Mouse (Mus musculus) stomach, embryonic 16.5 days (tissue): Measurements from ENCODE around the gene Prkch. TPM values are rescaled to one million over a fixed set of nuclear protein-coding genes. Genes with fewer than 3 reads are reported as not detected.

Experiments used
- ATAC-seq: fragments of 200-750 bp; cut with Nextera tagmentation; 2 replicates; pipeline ENCODE4 v1.8.0; 2017; ENCODE audit warnings: moderate number of reproducible peaks, moderate TSS enrichment; ENCODE audit not compliant: insufficient read depth, low FRiP score
- H3K27ac ChIP-seq: fragments of 300-500 bp; sonication (generic); 2 replicates; pipeline ENCODE4 v1.5.1; 2014; ENCODE audit warnings: low read length
- H3K27me3 ChIP-seq: fragments of 300-500 bp; sonication (generic); 2 replicates; pipeline ENCODE4 v1.6.1; 2014; ENCODE audit warnings: low read length, control low read depth, mixed read lengths; ENCODE audit not compliant: control insufficient read depth, insufficient read depth
- H3K36me3 ChIP-seq: fragments of 300-500 bp; sonication (generic); 2 replicates; pipeline ENCODE4 v1.6.1; 2014; ENCODE audit warnings: low read length; ENCODE audit not compliant: control insufficient read depth, insufficient read depth
- H3K4me1 ChIP-seq: fragments of 300-500 bp; sonication (generic); 2 replicates; pipeline ENCODE4 v1.6.1; 2014; ENCODE audit warnings: low read length, control low read depth, mixed read lengths; ENCODE audit not compliant: control insufficient read depth, insufficient read depth
- H3K4me2 ChIP-seq: fragments of 300-500 bp; sonication (generic); 2 replicates; pipeline ENCODE4 v1.6.1; 2014; ENCODE audit warnings: low read depth, low read length, mixed read lengths
- H3K4me3 ChIP-seq: fragments of 300-500 bp; sonication (generic); replicated peaks from 2 replicates; pipeline ENCODE4 v1.5.1; 2014; ENCODE audit warnings: mild to moderate bottlenecking, low read length
- H3K9ac ChIP-seq: fragments of 300-500 bp; sonication (generic); 2 replicates; pipeline ENCODE4 v1.6.1; 2014; ENCODE audit warnings: low read length
- H3K9me3 ChIP-seq: fragments of 300-500 bp; sonication (generic); replicated peaks from 2 replicates; pipeline ENCODE4 v1.6.1; 2016; ENCODE audit warnings: low read length, control low read depth; ENCODE audit not compliant: control insufficient read depth
- WGBS: fragments of 180-500 bp; shearing (Covaris S2); extraction: QIAGEN DNeasy Blood & Tissue Kit; methylation state at CpG from one replicate; pipeline ENCODE4 v1.1.7; 2014; 5-methylcytosine and 5-hydroxymethylcytosine counted together
- polyA plus RNA-seq: library from polyadenylated mRNA; unstranded; fragments of >200 nt; fragmentation: Nextera tagmentation; extraction: Ambion mirVana; gene quantifications from 2 replicates; pipeline ENCODE4 v1.2.1, GENCODE M21; 2015

Prkch gene
- polyA plus RNA-seq, 1 experiment from 2014 or later, result 9.8 TPM

GRCm38 (mm10) chr12:73790571-73791108 is 206.0 kb downstream of the Prkch start:
- peak; percentile 34; the same call in 1 of the 2 replicates for ATAC-seq
- 42% methylated on average over 5 of the region's 5 CpGs for WGBS
- H3K4me2 ChIP-seq, result no peak overlapping the region

GRCm38 (mm10) chr12:73793216-73793615 is 208.6 kb downstream of the Prkch start:
- Histone ChIP-seq H3K9me3 (no peaks in the 10 kb centered on the region), H3K9ac (no peak overlapping the region), H3K27ac (no peak overlapping the region), H3K36me3 (no peaks in the 10 kb centered on the region), H3K4me1 (peaks cover 11% of the 10 kb centered on the region), H3K4me2 (no peak overlapping the region), H3K27me3 (no peaks in the 10 kb centered on the region), H3K4me3 (no peak overlapping the region)
- no peak for ATAC-seq
- WGBS, result 53% methylated on average over 13 of the region's 13 CpGs

More at GRCm38 (mm10) chr12:73790571-73791108, 206.0 kb downstream of the Prkch start:
- no peaks in the 10 kb centered on the region for H3K36me3 ChIP-seq
- no peaks in the 10 kb centered on the region for H3K27me3 ChIP-seq
- H3K27ac ChIP-seq, result peak overlapping the region; percentile 68
- no peak overlapping the region for H3K4me3 ChIP-seq
- H3K4me1 ChIP-seq, result peaks cover 11% of the 10 kb centered on the region
- no peaks in the 10 kb centered on the region for H3K9me3 ChIP-seq
- H3K9ac ChIP-seq, result no peak overlapping the region

GRCm38 (mm10) chr12:73793744-73794143 is 209.1 kb downstream of the Prkch start:
- 19% methylated on average over 5 of the region's 5 CpGs for WGBS
- Histone ChIP-seq H3K27me3 (no peaks in the 10 kb centered on the region), H3K4me2 (no peak overlapping the region), H3K4me1 (peaks cover 11% of the 10 kb centered on the region), H3K9ac (no peak overlapping the region), H3K9me3 (no peaks in the 10 kb centered on the region), H3K27ac (0 out of 2 replicates have a peak overlapping the region, but pooled peaks have one; percentile 39), H3K36me3 (no peaks in the 10 kb centered on the region), H3K4me3 (no peak overlapping the region)
- ATAC-seq, result no peak

- H3K4me2 ChIP-seq, result no peak overlapping the region
- peaks cover 11% of the 10 kb centered on the region for H3K4me1 ChIP-seq
- H3K4me3 ChIP-seq, result no peak overlapping the region
- 0 out of 2 replicates have a peak overlapping the region, but pooled peaks have one; percentile 20 for H3K9ac ChIP-seq
- no peak overlapping the region for H3K27ac ChIP-seq
- 23% methylated on average over 17 of the region's 17 CpGs for WGBS
- no peaks in the 10 kb centered on the region for H3K27me3 ChIP-seq
- no peaks in the 10 kb centered on the region for H3K36me3 ChIP-seq
- ATAC-seq, result peak; percentile 71
- no peaks in the 10 kb centered on the region for H3K9me3 ChIP-seq
These were observed 209.7 kb downstream of the Prkch start for GRCm38 (mm10) chr12:73794151-73794883.

- Histone ChIP-seq H3K36me3 (no peaks in the 10 kb centered on the region), H3K9ac (no peak overlapping the region), H3K4me1 (0 out of 2 replicates have a peak, but pooled peaks cover 3% of the 10 kb centered on the region), H3K4me3 (no peak overlapping the region), H3K4me2 (no peak overlapping the region), H3K27ac (no peak overlapping the region), H3K9me3 (no peaks in the 10 kb centered on the region), H3K27me3 (no peaks in the 10 kb centered on the region)
- 75% methylated on average over 5 of the region's 5 CpGs for WGBS
- no peak for ATAC-seq
These were observed 215.1 kb downstream of the Prkch start for GRCm38 (mm10) chr12:73799671-73800070.

- H3K4me2 ChIP-seq, result no peak overlapping the region
- no peaks in the 10 kb centered on the region for H3K27me3 ChIP-seq
- H3K4me3 ChIP-seq, result no peak overlapping the region
- no peaks in the 10 kb centered on the region; the same call in 1 of the 2 replicates for H3K4me1 ChIP-seq
- no peak for ATAC-seq
- no peak overlapping the region for H3K9ac ChIP-seq
- H3K36me3 ChIP-seq, result no peaks in the 10 kb centered on the region
- H3K9me3 ChIP-seq, result no peaks in the 10 kb centered on the region
- H3K27ac ChIP-seq, result 0 out of 2 replicates have a peak overlapping the region, but pooled peaks have one; percentile 0
- WGBS, result 34% methylated on average over 3 of the region's 3 CpGs
These were observed 216.3 kb downstream of the Prkch start for GRCm38 (mm10) chr12:73800886-73801285.

GRCm38 (mm10) chr12:73801845-73802244 is 217.2 kb downstream of the Prkch start:
- Histone ChIP-seq H3K4me1 (no peaks in the 10 kb centered on the region; the same call in 1 of the 2 replicates), H3K9ac (no peak overlapping the region), H3K36me3 (no peaks in the 10 kb centered on the region), H3K4me3 (no peak overlapping the region), H3K9me3 (no peaks in the 10 kb centered on the region), H3K27ac (no peak overlapping the region), H3K4me2 (no peak overlapping the region), H3K27me3 (no peaks in the 10 kb centered on the region)
- WGBS, result 87% methylated on average over 8 of the region's 8 CpGs
- no peak for ATAC-seq

GRCm38 (mm10) chr12:73802379-73803057 is 217.9 kb downstream of the Prkch start:
- no peak overlapping the region for H3K27ac ChIP-seq
- WGBS, result 57% methylated on average over 10 of the region's 10 CpGs
- H3K27me3 ChIP-seq, result no peaks in the 10 kb centered on the region
- H3K9me3 ChIP-seq, result no peaks in the 10 kb centered on the region
- no peak overlapping the region for H3K4me3 ChIP-seq
- no peak for ATAC-seq
- no peaks in the 10 kb centered on the region for H3K36me3 ChIP-seq
- H3K4me1 ChIP-seq, result no peaks in the 10 kb centered on the region; the same call in 1 of the 2 replicates
- no peak overlapping the region for H3K9ac ChIP-seq
- H3K4me2 ChIP-seq, result no peak overlapping the region

GRCm38 (mm10) chr12:73803946-73804345 is 219.3 kb downstream of the Prkch start:
- no peak overlapping the region for H3K27ac ChIP-seq
- ATAC-seq, result no peak
- no peak overlapping the region for H3K4me3 ChIP-seq
- H3K27me3 ChIP-seq, result no peaks in the 10 kb centered on the region
- no peaks in the 10 kb centered on the region; the same call in 1 of the 2 replicates for H3K4me1 ChIP-seq
- H3K9me3 ChIP-seq, result no peaks in the 10 kb centered on the region
- no peak overlapping the region for H3K9ac ChIP-seq
- no peaks in the 10 kb centered on the region for H3K36me3 ChIP-seq
- 91% methylated on average over 4 of the region's 4 CpGs for WGBS
- no peak overlapping the region for H3K4me2 ChIP-seq
